Mouse (Mus musculus) adrenal gland, postnatal 4 days (tissue): ENCODE measurements around the gene Smurf2. TPM values are rescaled to one million over a fixed set of nuclear protein-coding genes. Genes with fewer than 3 reads are reported as not detected.

Experiments
- DNase-seq, 2 experiments: peaks; one replicate each; pipeline ENCODE4 v3.0.0; 2021 to 2022; ENCODE audit warnings: low spot score in 2 of 2, mixed read lengths in 2 of 2
- microRNA-seq: library from miRNA; unstranded; fragments of <30 nt; microRNA quantifications from one replicate; pipeline ENCODE4 v1.2.0, GENCODE M21; 2021
- total RNA-seq, 2 experiments: library from RNA; stranded (reverse); gene quantifications; 2 replicates each; pipeline ENCODE4 v1.2.3; 2021

Gene Smurf2
- total RNA-seq, 2 experiments from 2014 or later = 40.9 to 44.5 TPM

- no peak for DNase-seq
Observed at GRCm38 (mm10) chr11:106778589-106779387, 141.7 kb downstream of the Smurf2 start.

- no peak for DNase-seq
Observed at GRCm38 (mm10) chr11:106778132-106778531, 142.4 kb downstream of the Smurf2 start.

GRCm38 (mm10) chr11:106777395-106777794, 143.1 kb downstream of the Smurf2 start:
- no peak for DNase-seq

- no peak for DNase-seq
Observed at GRCm38 (mm10) chr11:106776960-106777359, 143.6 kb downstream of the Smurf2 start.

GRCm38 (mm10) chr11:106773061-106773460, 147.5 kb downstream of the Smurf2 start:
- DNase-seq = peak in 1 of 2 experiments; percentile 0

- peak in 1 of 2 experiments; percentile 1 for DNase-seq
Observed at GRCm38 (mm10) chr11:106770195-106770974, 150.1 kb downstream of the Smurf2 start.

Small RNAs within 50 kb of the gene (microRNA-seq; reads per million reads assigned to microRNA genes)
- gene Gm25994 (not detected), gene Gm27322 (1.1 reads per million), gene Mir3064 (10.3 reads per million, percentile 23 among the genes with 10 or more reads in this experiment)

Other genes with a start within 250 kb of the Smurf2 start
- gene Pecam1, start 170.1 kb downstream of the Smurf2 start, total RNA-seq = 100 to 1,000 TPM; 110 to 113 TPM
- 1 to 10 TPM in 1 of 2 experiments, under 1 TPM in 1; 0.98 to 1.7 TPM for gene Milr1, start 169.5 kb downstream of the Smurf2 start, total RNA-seq
- gene Polg2, start 141.2 kb downstream of the Smurf2 start, total RNA-seq = 10 to 100 TPM; 12.8 to 13.1 TPM
- 100 to 1,000 TPM; 889 to 991 TPM for gene Ddx5, start 131.5 kb downstream of the Smurf2 start, total RNA-seq
- gene Cep95, start 131.5 kb downstream of the Smurf2 start, total RNA-seq = 10 to 100 TPM; 16.1 to 18.1 TPM
- gene Kpna2, start 78.8 kb upstream of the Smurf2 start, total RNA-seq = 10 to 100 TPM; 52.5 to 54.6 TPM
- 1 to 10 TPM; 3.2 to 6.3 TPM for gene 1810010H24Rik, start 105.0 kb upstream of the Smurf2 start, total RNA-seq
- gene Bptf, start 211.4 kb upstream of the Smurf2 start, total RNA-seq = 10 to 100 TPM; 51.6 to 55.4 TPM